Mouse (Mus musculus) layer of hippocampus, postnatal 14 days (tissue): ENCODE data around the gene Igsf21. TPM values are rescaled to one million over a fixed set of nuclear protein-coding genes. Genes with fewer than 3 reads are reported as not detected.

ENCODE experiments used
- DNase-seq, 2 experiments: peaks; one replicate each; pipeline ENCODE4 v3.0.0; 2021 to 2022; ENCODE audit warnings: low spot score in 2 of 2, mixed read lengths in 1 of 2
- total RNA-seq, 2 experiments: library from RNA; stranded (reverse); gene quantifications; 2 replicates each; pipeline ENCODE4 v1.2.3; 2021

Gene Igsf21
- total RNA-seq, 2 experiments from 2014 or later: 65.7 to 73.0 TPM

DNA sequence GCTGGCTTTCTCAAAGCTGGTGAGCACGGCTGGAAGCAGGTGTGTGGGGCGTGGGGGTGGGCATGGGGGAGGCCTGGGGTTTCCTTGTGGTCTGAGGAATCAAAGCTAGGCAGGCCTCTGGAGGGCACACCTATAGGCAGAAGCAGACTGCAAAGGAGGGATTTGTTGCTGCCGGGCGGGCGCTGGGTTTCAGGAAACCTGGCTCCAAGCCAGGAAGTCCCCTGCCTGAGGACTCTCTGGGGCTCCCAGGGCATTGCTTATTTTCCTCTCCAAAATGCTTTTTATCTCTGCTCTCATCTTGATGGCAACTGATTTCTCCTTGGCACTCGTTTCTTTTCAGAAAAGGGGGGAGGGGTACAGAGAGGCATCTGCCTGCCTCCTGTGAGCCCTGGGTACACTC, 141.8 kb downstream of the Igsf21 start:
- no peak for DNase-seq

DNA sequence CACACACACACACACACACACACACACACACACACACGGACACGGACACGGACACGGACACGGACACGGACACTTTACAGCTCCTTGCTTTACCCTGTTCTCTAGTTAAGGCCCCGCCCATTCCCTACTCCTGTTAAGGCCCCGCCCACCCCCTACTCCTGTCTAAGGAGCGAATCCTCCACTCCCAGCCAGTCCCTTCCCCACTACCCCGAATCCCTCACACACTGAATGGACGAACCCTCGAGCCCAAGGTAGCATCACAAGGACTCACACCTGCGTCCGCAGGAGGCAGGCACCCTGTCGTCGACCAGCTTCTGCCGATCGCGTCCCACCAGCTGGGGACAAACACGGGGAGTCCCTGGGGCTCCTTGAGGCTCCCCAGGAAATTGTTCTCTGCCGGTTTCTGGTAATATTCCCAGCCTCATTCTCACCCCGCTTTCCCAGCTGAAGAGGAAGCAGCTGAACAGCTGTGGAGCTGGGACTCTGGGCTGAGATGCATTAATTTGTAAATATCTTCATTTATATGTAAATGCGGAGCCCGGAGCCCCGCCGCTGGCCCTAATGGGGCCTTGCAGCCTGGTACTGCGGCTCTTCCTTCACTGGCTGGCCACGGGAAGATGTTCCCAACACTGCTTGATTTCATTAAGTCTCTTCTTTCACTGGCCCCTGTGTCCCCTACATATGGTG, 143.1 kb downstream of the Igsf21 start:
- DNase-seq: no peak

DNA sequence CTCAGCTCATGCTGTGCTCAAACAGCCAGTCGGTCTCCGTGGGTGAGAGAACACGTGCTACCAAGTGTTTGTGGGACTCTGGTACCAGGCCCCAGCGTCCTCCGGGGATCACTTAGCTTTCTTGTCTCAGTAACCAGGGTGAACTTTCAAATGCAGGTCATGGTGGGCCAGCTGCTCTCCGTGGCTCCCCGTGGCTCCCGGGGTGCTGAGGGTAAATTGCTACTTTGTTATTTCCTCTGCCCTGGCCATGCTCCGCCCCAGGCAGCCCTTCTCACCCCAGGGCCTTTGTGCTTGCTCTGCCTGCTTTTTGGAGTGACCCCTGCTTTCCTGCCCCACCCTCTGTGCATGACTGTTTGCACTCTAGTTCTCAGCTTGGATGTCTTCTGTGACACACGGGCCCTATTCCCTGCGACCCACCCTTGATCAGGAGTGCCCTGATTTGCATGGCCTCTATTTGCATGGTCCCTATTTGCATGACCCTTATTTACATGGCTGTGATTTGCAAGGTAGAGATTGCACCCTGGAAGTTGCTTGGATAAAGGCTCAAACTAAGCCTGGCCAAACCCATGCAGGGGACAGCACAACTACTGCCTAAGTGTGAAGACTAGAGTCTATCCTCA, 143.9 kb downstream of the Igsf21 start:
- DNase-seq: no peak

DNA sequence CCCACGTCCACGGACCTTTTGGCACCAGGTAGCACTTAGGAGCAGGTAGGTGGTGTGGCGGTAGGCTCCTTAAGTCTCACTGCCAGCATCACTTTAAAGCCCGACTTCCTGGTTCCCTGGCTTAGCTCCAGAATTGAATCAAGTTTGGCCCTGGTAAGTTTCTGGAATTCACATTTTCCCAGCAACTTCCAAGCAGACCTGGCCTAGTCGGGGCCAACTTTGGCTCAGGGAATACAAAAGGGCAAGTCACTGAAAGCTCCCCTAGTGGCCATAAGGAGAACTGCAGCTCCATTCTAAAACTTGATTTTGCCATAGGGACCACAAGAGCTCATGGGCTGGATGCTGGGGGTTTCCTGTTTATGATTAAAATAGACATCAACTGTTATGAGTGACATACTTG, 145.5 kb downstream of the Igsf21 start:
- DNase-seq: no peak

DNA sequence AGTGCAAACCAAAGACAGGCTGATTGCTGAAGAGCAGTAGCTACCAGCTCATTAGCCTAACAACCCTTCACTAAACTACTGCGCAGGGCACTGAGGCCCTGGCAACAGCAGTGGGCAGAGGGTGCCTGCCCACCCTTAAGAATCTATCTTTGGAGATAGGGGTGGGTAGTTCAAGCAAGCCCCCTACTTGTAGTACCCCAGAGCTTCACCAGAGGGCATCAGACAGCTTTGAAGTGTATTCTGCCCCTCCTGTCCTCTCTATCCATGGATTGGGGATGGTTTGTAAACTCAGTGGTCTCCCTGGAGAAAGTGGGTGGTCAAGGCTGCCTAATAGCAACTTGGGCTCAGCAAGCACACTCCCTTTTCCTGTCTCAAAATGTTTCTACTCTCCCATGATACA, 146.4 kb downstream of the Igsf21 start:
- peak; percentile 41 to 49 for DNase-seq

DNA sequence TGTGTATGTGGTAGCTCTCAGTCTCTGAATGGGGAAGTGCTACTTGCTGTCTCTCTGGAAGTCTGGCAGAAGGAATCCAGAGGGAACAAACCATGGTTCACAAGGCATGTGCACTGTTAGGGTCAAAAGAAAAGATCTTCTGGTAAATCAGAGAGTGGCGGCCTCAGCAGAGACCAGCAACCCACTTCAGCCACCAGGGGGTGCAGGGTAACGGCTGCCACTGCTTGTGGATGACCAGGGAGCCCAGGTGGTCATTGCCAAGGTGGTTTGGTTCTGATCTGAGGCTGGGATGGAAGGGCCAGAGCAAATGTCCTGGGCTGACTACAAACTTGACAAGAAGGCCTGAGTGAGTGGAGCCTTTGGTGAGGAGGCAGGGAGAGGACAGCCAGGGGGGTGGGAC, 150.3 kb downstream of the Igsf21 start:
- DNase-seq: no peak

DNA sequence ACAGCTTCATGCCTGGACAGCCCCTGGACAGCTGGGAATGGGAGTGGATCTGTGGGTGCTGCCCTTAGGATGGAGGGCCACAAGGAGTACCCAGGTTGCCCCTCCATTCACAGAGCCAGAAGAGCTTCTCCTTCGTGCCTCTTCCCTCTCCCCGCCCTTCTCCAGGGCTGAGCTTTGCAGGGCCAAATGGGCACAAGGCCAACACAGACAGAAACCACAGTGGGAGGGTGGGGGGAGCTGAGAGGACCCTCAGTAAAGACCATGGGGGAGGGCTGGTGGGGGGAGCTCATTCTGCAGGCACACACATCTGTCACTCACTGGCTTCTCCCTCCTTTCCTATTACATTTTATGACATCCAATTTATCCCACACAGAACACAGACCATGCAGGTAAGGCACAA, 151.7 kb downstream of the Igsf21 start:
- DNase-seq: no peak

DNA sequence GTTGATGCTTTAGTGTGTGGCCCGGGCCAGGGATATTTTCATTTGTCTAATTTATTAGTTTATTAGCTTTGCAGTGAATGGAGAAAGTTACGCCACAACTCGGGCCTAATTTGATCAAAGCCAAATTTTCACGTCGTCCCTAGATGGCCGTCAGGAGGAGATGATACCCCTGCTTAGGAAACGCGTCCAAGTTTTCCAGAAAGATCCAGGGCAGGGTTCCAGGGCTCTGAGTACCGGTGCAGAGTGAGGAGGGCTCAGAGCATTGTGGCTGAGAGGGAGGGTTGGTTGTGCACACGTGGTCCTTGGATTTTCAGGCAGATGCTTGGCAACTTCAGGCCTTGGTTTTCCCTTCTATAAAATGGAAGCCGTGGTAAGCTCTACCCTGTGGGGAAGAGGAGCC, 154.2 kb downstream of the Igsf21 start:
- no peak for DNase-seq

DNA sequence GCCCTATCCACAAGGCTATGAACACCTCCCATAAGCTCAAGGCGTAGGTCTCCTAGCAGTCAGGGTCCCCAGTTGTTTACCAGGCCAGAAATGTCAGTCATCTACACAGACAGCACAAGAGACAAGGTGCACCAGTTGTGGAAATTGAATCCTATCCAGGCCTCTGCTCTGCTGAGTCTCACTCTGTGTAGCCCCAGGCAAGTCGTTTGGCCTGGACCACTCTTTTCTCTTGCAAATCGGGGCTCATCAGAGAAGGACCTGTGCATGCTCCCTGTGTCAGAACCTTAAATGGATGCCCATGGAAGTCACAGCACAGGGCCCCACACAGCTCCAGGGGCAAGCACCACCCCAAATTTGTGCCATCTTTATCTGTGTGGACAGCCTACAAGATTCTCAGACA, 154.9 kb downstream of the Igsf21 start:
- DNase-seq: no peak

DNA sequence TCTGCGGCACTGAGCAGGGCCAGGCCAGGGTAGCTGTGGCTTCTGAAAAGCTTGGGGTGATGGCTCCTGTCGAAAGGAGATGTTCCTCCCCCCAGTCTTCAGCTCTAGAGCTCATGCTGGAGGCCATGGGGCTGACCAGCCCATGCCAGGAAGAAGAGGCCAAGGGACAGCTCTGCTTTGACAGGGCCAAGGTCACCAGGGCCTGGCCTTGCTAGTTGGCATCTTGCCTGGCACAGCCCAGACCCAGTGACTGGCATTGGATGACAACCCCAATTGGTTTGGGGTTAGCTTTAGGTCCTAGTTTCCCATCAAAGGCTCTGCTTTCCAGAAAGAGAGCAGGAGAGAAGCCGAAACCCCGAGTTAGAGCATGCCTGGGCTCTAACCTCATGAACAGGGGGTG, 156.9 kb downstream of the Igsf21 start:
- DNase-seq: no peak

DNA sequence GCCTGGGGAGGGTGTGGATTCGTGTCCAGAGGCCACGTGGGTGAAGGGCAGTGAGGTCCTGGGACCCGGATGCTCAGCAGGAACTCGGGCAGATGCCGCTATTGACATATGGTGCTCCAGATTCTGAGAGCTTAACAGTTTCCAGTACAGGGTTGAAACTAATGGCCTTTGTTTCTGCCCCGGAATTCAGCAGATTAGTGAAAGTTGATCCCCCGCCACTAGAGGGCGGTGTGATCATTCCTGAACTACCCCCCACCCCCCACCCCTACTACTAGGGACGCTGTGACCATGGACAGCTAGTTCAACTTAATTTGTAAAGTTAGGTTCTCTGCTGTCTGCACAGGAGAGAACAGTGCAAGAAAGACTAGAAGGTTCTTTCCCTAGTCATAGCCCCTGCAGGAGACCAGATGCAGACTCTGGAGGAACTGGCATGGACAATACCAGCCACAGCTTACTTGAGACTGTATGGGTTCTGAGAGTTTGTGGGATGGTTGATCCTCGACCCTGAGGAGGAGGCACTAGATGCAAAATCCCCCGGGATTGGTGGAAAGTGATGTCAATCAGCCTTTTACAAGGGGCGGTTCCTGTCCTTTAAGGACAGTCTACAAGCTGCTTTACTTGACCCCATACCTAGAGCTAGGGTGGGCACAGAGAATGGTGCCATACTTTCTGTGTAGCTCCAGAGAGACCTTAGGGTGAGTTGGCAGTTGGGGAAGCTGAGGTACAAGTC, 157.7 kb downstream of the Igsf21 start:
- DNase-seq: no peak

DNA sequence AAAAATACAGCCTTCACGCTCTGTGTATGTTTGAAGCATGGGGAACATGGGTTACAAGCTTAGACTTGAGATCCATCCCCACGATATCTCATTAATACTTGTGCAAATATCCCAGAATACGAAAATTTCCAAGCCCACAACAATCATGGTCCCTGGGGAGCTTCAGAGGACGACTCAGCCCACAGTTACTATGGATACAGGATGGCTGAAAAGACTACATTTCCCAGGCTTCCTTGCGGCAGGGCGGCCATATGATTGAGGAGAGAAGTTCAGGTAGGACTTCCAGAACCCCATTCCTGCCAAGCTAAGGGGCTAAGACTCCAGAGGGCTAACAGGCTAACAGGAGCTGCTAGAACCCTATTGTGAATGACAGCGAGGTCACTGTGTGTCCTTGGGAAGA, 160.4 kb downstream of the Igsf21 start:
- DNase-seq: peak in 1 of 2 experiments; percentile 52

DNA sequence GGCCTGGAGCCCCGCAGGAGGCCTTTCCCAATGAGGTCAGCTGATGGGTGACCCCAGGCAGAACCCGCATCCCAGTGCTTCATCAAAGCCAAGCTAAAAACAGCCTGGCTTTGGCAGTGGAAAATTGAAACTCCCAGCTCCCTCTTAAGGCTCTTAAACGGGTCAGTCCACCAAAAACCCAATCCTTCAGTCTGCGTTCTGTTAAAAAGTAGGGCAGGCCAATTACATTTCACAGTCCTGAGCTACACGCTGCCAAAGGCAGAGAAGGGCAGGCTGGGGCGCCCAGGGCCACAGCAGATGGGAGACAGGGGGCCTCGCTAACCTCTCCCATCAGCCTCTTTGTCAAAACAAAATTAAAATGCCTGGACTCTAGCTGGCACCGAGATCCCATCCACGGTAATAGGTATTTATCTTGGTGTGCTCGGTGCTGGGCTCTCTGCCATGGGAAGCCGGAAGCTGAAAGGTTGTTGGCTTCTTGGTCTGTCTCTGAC, 162.0 kb downstream of the Igsf21 start:
- DNase-seq: peak in 1 of 2 experiments; percentile 48

DNA sequence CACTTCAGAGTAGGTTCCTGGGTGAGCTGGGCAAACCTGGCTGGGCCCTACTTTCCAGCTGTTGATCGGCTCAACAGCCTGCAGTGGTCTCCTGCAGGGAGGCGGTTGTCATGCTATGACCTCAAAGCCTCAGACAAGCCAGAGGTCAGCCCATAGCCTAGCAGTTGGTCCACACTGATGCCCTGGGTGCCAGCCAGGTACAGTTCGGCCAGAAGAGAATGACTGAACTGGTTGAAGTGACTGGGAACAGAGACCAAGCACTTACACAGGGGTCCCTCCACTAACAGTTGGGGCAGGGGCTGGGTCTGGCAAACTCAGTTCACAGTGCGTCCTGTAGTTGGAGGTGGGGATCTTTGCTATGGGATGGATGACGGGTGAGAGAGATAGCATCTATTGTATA, 162.5 kb downstream of the Igsf21 start:
- no peak for DNase-seq

DNA sequence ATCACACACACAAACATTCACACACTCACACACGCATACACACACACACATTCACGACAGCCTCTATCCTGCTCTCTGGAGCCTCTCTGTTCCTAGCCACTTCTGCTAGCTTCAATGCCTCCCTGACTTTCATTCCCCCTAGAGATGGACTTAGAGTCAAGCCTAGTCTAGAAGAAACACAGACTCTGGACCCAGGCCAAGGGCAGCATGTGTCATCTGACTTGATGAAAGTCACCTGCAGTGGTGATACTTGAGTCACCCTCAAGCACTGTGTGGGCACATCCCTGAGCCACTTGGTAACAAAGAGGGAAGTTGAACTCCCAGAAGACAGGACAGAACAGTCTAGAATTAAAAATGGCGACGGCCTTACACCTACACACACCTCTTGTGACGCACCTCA, 168.2 kb downstream of the Igsf21 start:
- DNase-seq: no peak

DNA sequence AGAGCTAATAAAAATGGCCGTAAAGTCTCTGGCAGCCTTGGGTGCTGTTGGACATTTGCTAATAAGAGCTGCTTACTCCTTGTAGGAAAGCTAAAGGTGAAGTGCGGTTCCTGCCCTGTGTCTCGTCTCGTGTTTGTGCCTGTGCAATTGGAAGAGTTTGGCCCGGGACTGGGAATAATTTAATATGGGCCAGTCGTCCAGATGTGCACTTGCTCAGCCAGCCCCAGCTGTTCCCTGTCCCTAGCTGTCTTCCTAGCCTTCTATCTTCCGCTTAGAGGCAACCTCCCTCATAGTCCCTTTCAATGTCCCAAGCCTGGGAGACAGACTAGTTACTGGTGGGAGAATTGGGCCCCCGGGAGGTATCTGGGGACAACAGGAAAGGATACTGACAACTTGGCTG, 169.0 kb downstream of the Igsf21 start:
- no peak for DNase-seq

DNA sequence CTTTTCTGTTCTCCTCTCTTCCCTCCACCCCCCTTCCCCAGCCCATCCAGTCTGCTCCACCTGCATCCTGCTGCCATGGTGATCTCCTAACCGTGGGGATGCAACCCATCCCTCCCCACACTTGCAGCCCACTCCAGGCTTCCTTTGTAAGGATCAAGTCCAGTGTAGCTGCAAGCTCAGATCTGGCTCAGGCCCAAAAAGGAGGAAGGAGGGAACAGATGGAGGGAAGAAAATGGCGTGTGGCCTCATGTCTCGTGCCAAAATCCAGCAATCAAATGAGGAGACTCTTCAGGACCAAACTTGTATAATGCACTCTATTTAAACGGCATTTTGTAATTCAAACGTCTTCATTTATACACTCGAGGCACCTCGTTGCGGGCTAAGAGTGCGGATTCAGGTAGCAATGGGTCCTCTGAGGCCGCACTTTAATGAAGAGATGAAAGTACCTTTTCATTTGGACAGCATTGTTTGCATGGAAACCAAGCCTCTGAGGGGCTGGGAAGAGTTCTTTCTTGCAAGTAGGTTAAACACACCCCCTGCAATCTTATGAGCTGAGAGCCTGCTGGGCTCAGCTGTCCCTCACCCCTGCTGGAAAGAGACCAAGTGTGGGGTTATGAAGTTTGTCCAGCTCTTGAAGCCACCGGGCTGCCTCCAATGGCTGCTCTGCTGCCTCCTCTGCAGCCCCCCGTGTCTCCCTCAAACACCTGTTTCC, 169.6 kb downstream of the Igsf21 start:
- peak; percentile 31 to 32 for DNase-seq

DNA sequence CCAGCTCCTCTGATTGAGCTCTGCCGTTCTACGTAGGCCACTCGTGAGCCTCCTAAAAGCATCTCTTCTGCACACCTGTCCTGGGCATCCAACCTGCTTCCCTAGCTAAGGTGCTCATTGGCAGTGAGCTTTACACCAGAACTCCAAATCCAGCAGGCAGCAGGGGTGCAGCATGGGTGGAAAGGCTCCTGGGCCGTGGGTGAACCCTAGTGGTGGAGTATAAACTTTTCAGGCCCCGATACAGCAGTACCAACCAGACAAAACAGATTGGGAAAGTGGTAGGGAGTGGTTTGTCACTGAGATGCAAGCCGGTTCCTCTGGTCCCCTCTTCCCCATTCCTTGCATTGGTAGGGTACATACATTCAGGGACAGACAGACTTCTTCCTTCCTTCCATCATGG, 170.2 kb downstream of the Igsf21 start:
- no peak for DNase-seq

DNA sequence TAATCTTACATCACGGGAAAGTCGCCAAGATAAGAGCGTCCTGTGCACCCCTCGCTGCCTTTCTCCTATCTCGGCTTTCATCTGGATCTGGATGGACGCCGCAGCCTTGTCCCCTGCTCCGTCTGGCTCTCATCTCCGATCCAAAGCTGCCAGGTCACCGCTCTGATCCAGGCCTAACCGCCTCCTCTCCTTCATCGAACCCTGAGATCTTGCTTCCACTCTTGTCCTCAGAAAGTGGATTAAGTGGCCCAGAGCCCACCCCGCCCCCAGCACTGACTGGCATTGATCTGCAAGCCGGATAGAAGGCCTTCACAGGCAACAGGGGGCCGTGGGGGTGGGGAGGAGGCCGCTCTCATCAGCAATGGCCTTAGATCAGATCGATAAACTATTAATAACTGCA, 175.5 kb downstream of the Igsf21 start:
- no peak for DNase-seq

DNA sequence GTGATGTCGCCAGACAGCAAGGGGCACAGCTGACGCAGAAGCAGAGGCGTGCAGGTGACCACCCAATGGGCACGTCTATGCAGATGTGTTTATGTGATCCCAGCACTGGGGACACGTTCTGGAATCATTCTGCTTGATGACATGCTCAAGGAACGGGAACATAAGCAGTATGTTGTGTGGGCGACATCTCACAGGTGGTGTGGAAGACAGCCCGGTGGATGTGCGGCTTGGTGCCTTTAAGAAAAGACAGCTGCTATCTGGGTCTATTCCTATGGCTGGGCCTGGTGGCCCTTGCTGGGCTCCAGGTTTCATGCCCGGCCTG, 176.3 kb downstream of the Igsf21 start:
- peak in 1 of 2 experiments; percentile 52 for DNase-seq

DNA sequence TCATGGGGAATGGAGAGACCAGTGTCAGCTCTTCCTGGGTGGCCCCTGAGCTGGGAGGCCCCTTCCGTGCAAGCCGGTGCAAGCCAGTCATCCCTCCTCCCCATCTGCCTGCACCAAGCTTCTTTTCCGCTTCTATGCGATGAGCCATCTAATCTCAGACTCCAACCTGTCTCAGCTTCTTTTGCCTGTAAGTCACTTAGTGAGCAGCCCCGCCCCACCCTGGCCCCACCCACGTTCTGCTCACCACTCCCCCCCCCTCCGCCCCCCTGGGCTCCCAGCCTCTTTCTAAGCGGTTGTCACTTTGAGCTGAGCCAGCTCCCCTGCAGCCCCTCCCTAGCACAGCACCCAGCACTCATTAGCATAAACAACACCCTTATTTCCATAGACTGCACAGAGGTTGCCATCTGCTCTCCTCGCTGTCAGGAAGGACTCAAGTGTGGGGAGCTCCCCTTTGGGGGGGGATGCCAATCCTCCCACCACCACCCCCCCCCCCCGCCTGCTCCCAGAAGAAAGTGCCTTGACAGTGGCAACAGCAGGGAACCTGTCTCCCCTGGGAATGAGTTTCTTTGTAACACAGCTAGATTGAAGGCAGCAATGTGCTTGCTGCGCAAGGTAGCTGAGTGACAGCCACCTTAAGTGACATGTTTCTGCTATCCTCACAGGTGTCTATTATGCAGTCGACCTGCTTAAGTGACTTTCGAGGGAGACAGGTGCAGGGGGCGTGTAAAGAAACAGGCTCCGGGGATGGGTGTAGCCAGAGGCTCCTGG, 176.8 kb downstream of the Igsf21 start:
- no peak for DNase-seq
